ENCODE assay signal across 25 mouse cellular contexts in genomic region chr17:67664299-67664698, GRCm38 (mm10). TPM values are rescaled to one million over a fixed set of nuclear protein-coding genes. Genes with fewer than 3 reads are reported as not detected.
A peak's percentile ranks its signal among the peaks of the same experiment; 100 is the strongest.
DNase-seq lines count a peak whose midpoint lies in the region; ATAC-seq lines count a peak whose summit lies in the region.
"Had no signal": no experiment of that assay in that cellular context is flagged by ENCODE, and none has a peak within 500 bp of the region (broad histone marks: within the 10 kb centered on the region; RNA-seq: fewer than 3 reads in every experiment).

No protein-coding gene starts in this region.

- DNase-seq in layer of hippocampus, adult 18-20 months (ENCODE audit: low spot score in 2 of 2): no peak
- no peak for DNase-seq in Muller cell, postnatal 12 days (ENCODE audit: inconsistent ontology term)
- no peak for DNase-seq in lung, postnatal 4 days
- DNase-seq in thymus, postnatal 36 days: no peak
- DNase-seq: adrenal gland, adult 2 months; adrenal gland, adult 8-10 months; adrenal gland, postnatal 10 days; adrenal gland, postnatal 14 days; adrenal gland, postnatal 25 days; adrenal gland, postnatal 36 days; B cell, adult 2 months; cerebellum, adult 11 months; cerebellum, adult 11-12 months; cerebellum, adult 18-20 months had no signal

- peak; percentile 50; the same call in 1 of the 2 replicates for ATAC-seq in common myeloid progenitor, adult 5-6 weeks (replicated peaks; ENCODE audit: low read depth, poor library complexity, severe bottlenecking)
- peak; percentile 71 for ATAC-seq in granulocyte monocyte progenitor cell, adult 5-6 weeks (replicated peaks; ENCODE audit: poor library complexity, severe bottlenecking)
- peak; percentile 12 to 64; a peak in 2 of 4 replicates for ATAC-seq in hematopoietic stem cell, adult 5-6 weeks (replicated peaks in 1 of 2; ENCODE audit: insufficient read depth in 1 of 2, low FRiP score in 2 of 2, low TSS enrichment in 1 of 2, low read depth in 1 of 2, poor library complexity in 2 of 2, severe bottlenecking in 2 of 2)
- ATAC-seq in megakaryocyte progenitor cell, adult 5-6 weeks (replicated peaks; ENCODE audit: poor library complexity): peak; percentile 75
- ATAC-seq: activated CD4-positive, CD25-positive, alpha-beta regulatory T cell, adult 4 months; CD4-positive, CD25-positive, alpha-beta regulatory T cell, adult 4 months; Patski had no signal

RNA-seq across cellular contexts. Expression of gene Lrrc30, which starts 31.8 kb away (rescaled TPM):
- total RNA-seq in common myeloid progenitor, adult 5-6 weeks (2017): not detected in 2 replicates
- total RNA-seq in granulocyte monocyte progenitor cell, adult 5-6 weeks (2014; fragmentation: Nextera tagmentation): not detected in 2 replicates
- not detected in 2 replicates for total RNA-seq in granulocyte monocyte progenitor cell, adult 5-6 weeks (2017)
- not detected in 2 replicates for total RNA-seq in hematopoietic stem cell, adult 5-6 weeks (2017)
- total RNA-seq in megakaryocyte progenitor cell, adult 5-6 weeks (2015): not detected in 2 replicates
- not detected in 2 replicates for total RNA-seq in megakaryocyte progenitor cell, adult 5-6 weeks (2017)
- total RNA-seq in layer of hippocampus, adult 18-20 months (2021): not detected
- total RNA-seq: CH12.LX, ES-E14, G1E, MEL had no signal

RNA-seq across cellular contexts. Expression of gene Lama1, which starts 32.8 kb away (rescaled TPM):
- total RNA-seq in common myeloid progenitor, adult 5-6 weeks (2017): not detected in 2 replicates
- not detected in 2 replicates for total RNA-seq in granulocyte monocyte progenitor cell, adult 5-6 weeks (2014; fragmentation: Nextera tagmentation)
- total RNA-seq in granulocyte monocyte progenitor cell, adult 5-6 weeks (2017): not detected in 2 replicates
- total RNA-seq in hematopoietic stem cell, adult 5-6 weeks (2017): under 0.01 TPM in 1 of 2 replicates, not detected in the other
- total RNA-seq in megakaryocyte progenitor cell, adult 5-6 weeks (2015): not detected in 2 replicates
- not detected in 2 replicates for total RNA-seq in megakaryocyte progenitor cell, adult 5-6 weeks (2017)
- total RNA-seq in layer of hippocampus, adult 18-20 months (2021): 1 to 10 TPM; 2.5 to 3.2 TPM
- total RNA-seq: CH12.LX, MEL had no signal
